Mouse (Mus musculus): ENCODE measurements around the gene Gm10273. TPM values are rescaled to one million over a fixed set of nuclear protein-coding genes. Genes with fewer than 3 reads are reported as not detected.

The Gm10273 gene
- total RNA-seq, 1 experiment from 2014 or later = 4.1 TPM

GRCm38 (mm10) chr10:59389652-59390051 is 5.8 kb upstream of the Gm10273 start:
- no peak for ATAC-seq (ENCODE audit: extremely low read depth, insufficient number of reproducible peaks, low FRiP score, poor library complexity, severe bottlenecking)

DNA sequence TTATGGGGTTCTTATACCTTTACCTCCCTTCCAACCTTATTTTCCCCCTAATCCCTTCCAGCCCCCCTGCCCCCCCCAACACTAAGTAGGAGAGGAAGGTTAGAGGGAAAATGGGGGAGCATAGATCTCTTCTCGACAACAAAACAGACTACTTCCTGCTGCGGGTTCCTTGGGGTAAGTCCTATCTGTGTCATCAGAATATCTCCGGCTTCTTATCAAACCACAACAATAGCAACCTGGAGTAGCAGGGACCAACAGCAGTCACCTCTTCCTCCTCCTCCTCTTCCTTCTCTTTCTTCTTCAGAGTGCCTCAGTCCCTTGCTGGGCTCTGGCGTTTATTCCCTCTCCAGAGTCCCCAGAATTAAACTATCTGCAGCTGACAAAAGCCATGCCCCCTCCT is 3.5 kb upstream of the Gm10273 start:
- ATAC-seq (ENCODE audit: extremely low read depth, insufficient number of reproducible peaks, low FRiP score, poor library complexity, severe bottlenecking) = no peak

GRCm38 (mm10) chr10:59402899-59403792 is 7.7 kb downstream of the Gm10273 start, which contains the start of gene Pla2g12b:
Gene Pla2g12b, plus strand, starts transcription at chr10:59403660.
- ATAC-seq (ENCODE audit: extremely low read depth, insufficient number of reproducible peaks, low FRiP score, poor library complexity, severe bottlenecking) = no peak

- no peak for ATAC-seq (ENCODE audit: extremely low read depth, insufficient number of reproducible peaks, low FRiP score, poor library complexity, severe bottlenecking)
Observed at GRCm38 (mm10) chr10:59403793-59404149, 8.3 kb downstream of the Gm10273 start.

DNA sequence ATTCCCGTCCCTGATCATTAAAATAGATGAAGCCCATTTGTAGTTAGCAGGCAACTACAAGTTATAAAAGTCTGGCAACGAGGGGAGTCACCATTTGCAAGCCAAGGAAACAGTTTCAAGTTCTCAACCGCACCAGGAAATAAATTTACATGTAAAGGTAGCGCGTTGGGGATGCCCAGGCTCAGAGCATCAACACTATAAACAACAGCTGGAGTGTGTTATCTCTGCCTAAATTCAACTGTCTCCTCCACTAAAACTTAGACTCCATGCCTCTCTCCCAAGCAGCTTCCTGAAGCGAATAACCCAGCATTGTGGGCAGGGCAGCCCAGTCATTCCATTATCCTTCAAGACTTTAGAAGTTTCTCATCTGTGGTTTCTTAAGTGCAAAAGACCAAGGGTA is 13.1 kb downstream of the Gm10273 start:
- no peak for ATAC-seq (ENCODE audit: extremely low read depth, insufficient number of reproducible peaks, low FRiP score, poor library complexity, severe bottlenecking)

- no peak for ATAC-seq (ENCODE audit: extremely low read depth, insufficient number of reproducible peaks, low FRiP score, poor library complexity, severe bottlenecking)
Observed at GRCm38 (mm10) chr10:59410264-59410663, 14.8 kb downstream of the Gm10273 start.

DNA sequence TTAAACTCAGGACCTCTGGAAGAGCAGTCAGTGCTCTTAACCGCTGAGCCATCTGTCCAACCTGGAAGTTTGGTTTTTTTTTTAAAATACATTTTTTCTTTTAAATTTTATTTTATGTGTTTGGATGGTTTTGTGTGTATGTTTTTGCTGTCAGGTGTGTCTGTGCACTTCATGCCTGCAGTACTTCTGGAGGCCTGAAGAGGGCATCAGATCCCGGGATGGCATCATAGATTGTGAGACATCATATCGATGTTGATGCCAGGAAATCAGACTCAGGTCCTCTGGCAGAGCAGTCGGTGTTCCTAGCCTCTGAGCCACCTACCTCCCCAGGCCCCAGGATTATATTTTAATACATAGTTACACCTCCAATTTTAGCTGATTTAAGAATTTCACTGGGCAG is 18.3 kb downstream of the Gm10273 start:
- ATAC-seq (ENCODE audit: extremely low read depth, insufficient number of reproducible peaks, low FRiP score, poor library complexity, severe bottlenecking) = no peak

GRCm38 (mm10) chr10:59416623-59417022 is 21.2 kb downstream of the Gm10273 start:
- no peak for ATAC-seq (ENCODE audit: extremely low read depth, insufficient number of reproducible peaks, low FRiP score, poor library complexity, severe bottlenecking)

- no peak for ATAC-seq (ENCODE audit: extremely low read depth, insufficient number of reproducible peaks, low FRiP score, poor library complexity, severe bottlenecking)
Observed at GRCm38 (mm10) chr10:59419516-59419915, 24.1 kb downstream of the Gm10273 start.

GRCm38 (mm10) chr10:59424453-59424852 is 29.0 kb downstream of the Gm10273 start:
- ATAC-seq (ENCODE audit: extremely low read depth, insufficient number of reproducible peaks, low FRiP score, poor library complexity, severe bottlenecking) = no peak

- no peak for ATAC-seq (ENCODE audit: extremely low read depth, insufficient number of reproducible peaks, low FRiP score, poor library complexity, severe bottlenecking)
Observed at GRCm38 (mm10) chr10:59425369-59425768, 29.9 kb downstream of the Gm10273 start.

- ATAC-seq (ENCODE audit: extremely low read depth, insufficient number of reproducible peaks, low FRiP score, poor library complexity, severe bottlenecking) = no peak
Observed at GRCm38 (mm10) chr10:59426371-59426770, 30.9 kb downstream of the Gm10273 start.

DNA sequence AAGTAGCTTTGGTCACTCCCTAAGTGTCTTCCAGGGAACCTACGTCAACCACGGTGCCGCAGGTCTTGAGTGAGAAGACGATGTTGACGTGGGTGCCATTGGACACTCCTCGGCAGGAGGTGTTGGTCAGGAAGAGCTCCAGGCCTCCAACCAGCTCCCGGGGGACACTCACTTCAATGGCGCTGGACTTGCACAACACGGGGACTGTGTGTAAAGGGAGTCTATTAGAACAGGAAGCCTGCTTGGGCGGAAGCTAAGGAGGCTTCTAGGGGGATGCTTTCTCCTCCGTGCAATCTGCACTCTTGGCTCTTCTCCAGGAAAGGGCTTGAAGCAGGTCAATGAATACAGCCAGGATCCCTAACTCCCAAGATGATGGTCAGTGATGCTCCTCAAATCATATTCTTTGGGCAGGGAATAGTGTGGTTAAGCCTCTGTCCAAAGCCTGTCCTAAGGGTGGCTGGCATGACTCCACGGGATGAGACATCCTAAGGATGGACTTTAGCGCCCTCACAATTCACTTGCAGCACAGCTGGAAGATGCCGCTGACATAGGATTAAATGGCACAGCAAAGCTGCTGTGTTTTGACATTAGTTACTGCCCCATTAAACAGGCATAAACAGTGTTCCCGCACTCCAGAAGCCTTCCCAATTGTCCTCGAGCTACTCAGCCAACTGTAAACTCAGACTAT is 34.2 kb downstream of the Gm10273 start:
- no peak for ATAC-seq (ENCODE audit: extremely low read depth, insufficient number of reproducible peaks, low FRiP score, poor library complexity, severe bottlenecking)

GRCm38 (mm10) chr10:59430701-59431218 is 35.3 kb downstream of the Gm10273 start:
- no peak for ATAC-seq (ENCODE audit: extremely low read depth, insufficient number of reproducible peaks, low FRiP score, poor library complexity, severe bottlenecking)

DNA sequence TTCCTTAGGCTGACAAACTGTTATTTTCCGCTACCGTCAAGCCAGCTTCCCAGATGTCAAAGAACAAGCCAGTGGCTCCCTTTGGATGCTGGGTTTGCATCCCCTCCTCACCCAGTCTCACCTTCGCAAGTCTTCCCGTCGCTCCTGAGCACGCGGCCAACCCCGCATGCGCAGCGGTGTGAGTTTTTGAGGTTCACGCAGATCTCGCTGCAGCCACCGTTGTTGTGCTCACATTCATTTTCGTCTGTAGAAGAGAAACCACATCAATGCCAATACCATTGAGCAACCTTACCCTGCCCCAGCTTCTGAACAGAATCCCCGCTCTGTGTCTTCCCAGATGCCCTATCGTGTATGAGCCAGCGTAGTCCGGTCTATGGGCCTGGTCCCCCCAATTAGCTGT is 40.3 kb downstream of the Gm10273 start:
- ATAC-seq (ENCODE audit: extremely low read depth, insufficient number of reproducible peaks, low FRiP score, poor library complexity, severe bottlenecking) = no peak

DNA sequence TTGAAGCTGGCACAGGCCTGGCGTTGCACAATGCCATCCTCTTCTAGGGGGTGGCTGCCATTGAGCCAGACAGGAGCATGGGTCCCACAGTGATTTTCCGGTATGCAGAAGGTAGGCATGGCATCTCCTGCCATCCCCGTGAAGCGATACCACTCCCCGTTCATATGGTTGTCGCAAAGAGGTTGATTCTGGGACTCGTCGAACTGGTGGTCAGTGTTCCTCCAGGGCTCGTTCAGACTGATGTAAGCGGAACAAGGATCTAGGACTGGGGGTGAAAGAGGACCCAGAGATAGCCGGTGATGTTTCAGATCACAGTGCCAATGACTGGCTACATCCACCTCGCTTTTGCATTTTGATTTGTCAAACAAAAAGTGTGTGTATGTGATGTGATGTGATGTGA is 43.2 kb downstream of the Gm10273 start:
- ATAC-seq (ENCODE audit: extremely low read depth, insufficient number of reproducible peaks, low FRiP score, poor library complexity, severe bottlenecking) = no peak

DNA sequence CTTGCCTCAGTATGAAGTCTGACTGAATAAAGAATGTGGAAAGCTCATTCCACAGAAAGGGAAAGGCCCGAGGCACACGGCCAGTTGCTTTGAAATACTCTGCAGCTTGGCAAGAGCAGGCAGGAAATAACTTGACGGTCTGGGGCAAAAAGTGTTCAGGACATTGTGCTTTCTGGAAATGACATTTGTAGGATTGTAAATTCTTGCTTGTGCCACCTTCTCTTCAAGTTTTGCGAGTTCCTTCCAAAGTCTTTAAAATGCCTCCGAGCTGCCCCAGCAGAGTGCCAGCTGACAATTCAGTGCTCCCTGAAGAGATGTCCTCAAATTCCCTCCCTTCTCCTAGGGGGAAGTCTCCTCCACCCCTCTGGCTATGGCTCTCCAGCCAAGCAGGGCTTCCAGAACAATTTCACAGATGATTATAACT is 44.1 kb downstream of the Gm10273 start:
- no peak for ATAC-seq (ENCODE audit: extremely low read depth, insufficient number of reproducible peaks, low FRiP score, poor library complexity, severe bottlenecking)

DNA sequence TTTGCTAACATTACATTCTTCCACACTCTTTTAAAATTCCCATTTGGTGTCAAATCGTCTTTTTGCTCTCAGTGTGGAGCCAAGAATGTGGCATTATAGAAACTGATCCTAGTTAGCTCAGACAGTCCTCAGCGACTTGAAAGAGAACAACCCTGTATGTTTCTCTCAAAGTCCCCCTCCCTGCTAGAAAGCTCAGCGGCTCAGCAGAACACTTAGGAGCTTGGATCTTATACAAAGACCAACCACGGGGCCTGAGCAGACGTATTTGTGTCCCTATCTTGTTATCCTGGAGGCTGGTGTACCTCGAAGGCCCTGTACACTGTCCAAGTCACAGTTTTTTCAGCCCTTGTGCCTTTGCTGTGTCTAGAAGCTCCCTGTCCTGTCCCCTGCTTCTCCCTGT is 44.7 kb downstream of the Gm10273 start:
- ATAC-seq (ENCODE audit: extremely low read depth, insufficient number of reproducible peaks, low FRiP score, poor library complexity, severe bottlenecking) = no peak

DNA sequence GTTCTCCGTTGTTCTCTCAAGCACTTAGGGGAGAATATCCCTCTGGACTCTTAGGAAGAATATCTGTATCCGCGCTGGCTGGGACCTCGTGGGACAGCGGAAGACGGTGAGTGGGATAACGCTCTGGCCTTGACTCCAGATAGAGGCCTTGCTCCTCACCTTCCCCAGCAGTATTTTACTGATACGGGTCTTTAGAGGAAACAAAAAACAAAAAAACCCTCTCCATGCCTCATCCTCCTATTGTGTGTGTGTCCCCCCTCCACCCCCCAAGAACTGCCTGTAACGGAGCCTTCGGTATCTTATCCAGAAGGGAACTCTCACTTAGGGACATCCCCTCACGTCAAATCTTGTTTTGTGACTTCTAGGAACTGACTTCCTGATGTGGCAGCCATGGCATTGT is 46.3 kb downstream of the Gm10273 start, which contains the start of gene Oit3:
Gene Oit3, minus strand, starts transcription at position 44 of the 400 bp plus-strand sequence.
- no peak for ATAC-seq (ENCODE audit: extremely low read depth, insufficient number of reproducible peaks, low FRiP score, poor library complexity, severe bottlenecking)

GRCm38 (mm10) chr10:59443212-59443611 is 47.8 kb downstream of the Gm10273 start:
- ATAC-seq (ENCODE audit: extremely low read depth, insufficient number of reproducible peaks, low FRiP score, poor library complexity, severe bottlenecking) = no peak

Measured in neutrophil, adult 5-6 weeks (primary cell).